Mouse (Mus musculus): Measurements from ENCODE around the gene Ap1s2.
A peak's percentile ranks its signal among the peaks of the same experiment; 100 is the strongest.

Gene Ap1s2

DNA sequence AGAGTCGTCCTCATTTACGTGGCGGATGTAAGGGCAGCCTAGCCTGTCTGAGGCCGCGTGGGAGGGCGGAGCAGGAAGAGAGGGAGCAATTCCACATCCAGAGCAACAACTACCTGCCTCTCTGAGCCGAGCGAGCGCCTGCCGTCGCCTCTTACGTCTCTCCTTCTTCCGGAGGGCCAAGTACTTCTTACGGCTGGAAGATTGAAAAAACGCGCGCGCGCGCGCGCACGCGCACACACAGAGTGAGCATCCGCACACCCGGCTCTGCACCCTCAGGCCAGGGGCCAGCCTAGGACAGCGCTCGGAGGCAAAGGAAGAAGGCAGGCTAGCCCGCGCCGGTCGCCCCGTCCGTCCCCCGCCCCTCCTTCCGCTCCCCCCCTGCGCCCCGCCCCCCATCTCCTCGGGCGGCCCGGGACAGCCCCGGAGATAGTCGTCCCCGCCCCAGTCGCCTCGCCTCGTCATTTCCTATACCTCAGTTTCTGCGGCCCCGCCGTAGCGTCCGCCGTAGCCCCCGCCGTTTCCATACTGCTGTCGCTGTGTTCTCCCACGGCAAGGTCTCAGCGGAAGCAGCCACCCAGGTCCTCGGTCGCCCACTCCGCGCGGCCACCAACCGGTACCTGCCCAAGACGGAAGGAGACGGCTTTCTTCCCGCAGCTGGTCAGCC, 49.1 kb downstream of the Ap1s2 start:
- DNase-seq (ENCODE audit: extremely low read depth, insufficient read length, low spot score), result peak; percentile 89

DNA sequence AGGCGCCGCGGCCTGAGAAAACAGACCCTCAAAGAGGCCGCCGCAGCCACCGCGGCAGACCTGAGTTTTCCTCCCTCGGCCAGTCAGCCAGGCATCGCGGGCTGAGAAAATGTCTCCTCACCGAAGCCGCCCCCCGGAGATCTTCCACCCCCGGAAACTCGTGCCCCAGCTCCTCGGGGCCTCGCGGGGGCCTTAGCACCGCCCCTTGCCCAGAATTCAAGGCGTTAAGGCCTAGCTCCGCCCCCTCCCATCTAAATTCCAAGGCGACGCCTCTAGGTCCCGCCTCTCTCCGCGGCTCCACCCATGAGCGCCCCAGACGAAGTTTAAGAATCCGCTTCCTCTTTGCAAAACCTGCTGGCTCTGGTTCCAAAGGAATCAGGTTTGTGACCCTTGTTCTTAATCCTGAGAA, 49.7 kb downstream of the Ap1s2 start, which contains the start of gene Zrsr2:
TSS of gene Zrsr2 (minus strand) at position 195 of the 409 bp plus-strand sequence.
- peak; percentile 89 for DNase-seq (ENCODE audit: extremely low read depth, insufficient read length, low spot score)

DNA sequence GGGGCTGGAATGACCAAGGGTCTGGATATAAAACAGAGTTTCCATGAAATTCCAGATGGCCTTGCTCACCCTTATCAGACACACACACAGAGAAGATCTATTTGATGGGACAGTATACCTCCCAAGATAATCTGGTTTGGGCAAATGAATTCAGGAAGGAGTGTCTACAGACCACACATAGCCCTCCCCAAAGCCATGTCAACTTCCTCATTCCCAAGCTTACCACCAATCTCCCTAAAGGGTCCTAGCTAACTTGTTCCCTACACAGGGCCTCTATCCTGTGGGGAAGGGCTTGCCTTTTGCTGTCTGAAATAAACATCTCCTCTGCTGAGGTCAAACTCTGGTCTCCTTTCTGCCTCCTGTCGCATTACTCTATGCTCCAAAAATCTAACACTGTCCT, 72.3 kb downstream of the Ap1s2 start:
- no peak for DNase-seq (ENCODE audit: extremely low read depth, insufficient read length, low spot score)

DNA sequence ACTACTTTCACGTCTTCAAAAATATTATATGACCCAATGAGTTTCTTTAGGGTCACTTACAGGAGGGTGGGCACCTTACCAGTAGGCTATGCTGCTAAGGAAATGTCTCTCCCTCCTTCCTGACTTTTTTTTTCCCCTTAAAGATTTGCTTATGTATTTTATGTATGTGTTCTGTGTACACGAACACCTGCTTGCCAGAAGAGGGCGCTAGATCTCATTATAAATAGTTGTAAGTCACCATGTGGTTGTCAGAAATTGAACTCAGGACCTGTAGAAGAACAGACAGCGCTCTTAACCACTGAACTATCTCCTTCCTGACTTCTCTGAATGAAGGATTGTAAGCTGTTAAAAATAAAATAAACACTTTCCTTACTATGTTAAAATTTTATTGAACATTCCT, 72.7 kb downstream of the Ap1s2 start:
- DNase-seq (ENCODE audit: extremely low read depth, insufficient read length, low spot score), result no peak

DNA sequence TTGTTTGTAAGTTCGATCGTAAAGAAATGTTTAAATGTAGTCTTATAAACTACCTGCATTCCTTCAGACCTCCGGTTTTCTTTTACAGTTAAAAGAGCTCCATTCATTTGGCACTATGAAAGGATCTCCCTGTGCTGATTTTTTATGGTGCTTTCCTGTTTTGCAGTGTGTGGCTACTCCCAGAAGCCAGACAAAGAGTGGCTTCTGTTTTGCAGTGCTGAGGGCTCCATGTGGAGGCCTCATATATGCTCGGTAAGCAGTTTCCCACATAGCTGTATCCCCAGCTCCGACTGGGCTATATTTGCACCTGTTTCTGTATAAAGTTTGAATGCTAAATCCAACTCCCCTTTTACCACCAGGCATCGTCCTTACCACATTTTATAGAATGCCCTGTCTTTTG, 73.3 kb downstream of the Ap1s2 start:
- DNase-seq (ENCODE audit: extremely low read depth, insufficient read length, low spot score), result no peak
